Mouse (Mus musculus): ENCODE results near the gene Trub1.

- TF ChIP-seq POLR2A (IDR thresholded peaks at IDR 0.05; ENCODE audit: insufficient read length, low read depth) (no peak), TCF12 (IDR thresholded peaks at IDR 0.05; ENCODE audit: insufficient read depth, poor library complexity, severe bottlenecking) (no peak), MYOD1 (IDR thresholded peaks at IDR 0.05; ENCODE audit: control insufficient read depth in 1 of 3, insufficient read length in 2 of 3, low read depth in 2 of 3) (no peak), E2F4 (IDR thresholded peaks at IDR 0.05; ENCODE audit: insufficient read depth) (no peak), MYOG (IDR thresholded peaks at IDR 0.05; ENCODE audit: control insufficient read depth in 1 of 3, insufficient read depth in 1 of 3, insufficient read length in 2 of 3, low read depth in 2 of 3) (no peak), POLR2AphosphoS2 (IDR thresholded peaks at IDR 0.05; ENCODE audit: insufficient read length, low read depth) (no peak), CEBPB (IDR thresholded peaks at IDR 0.05; ENCODE audit: insufficient read depth, poor library complexity, severe bottlenecking) (no peak), MAX (IDR thresholded peaks at IDR 0.05; ENCODE audit: low read depth) (no peak), USF1 (IDR thresholded peaks at IDR 0.05; ENCODE audit: low read depth) (no peak), SRF (IDR thresholded peaks at IDR 0.05; ENCODE audit: control insufficient read depth, insufficient read length, low read depth) (no peak)
These were observed 20.6 kb downstream of the Trub1 start for GRCm38 (mm10) chr19:57473301-57473700.
